Mouse (Mus musculus): Measurements from ENCODE around the gene 1500015O10Rik.

The 1500015O10Rik gene

DNA sequence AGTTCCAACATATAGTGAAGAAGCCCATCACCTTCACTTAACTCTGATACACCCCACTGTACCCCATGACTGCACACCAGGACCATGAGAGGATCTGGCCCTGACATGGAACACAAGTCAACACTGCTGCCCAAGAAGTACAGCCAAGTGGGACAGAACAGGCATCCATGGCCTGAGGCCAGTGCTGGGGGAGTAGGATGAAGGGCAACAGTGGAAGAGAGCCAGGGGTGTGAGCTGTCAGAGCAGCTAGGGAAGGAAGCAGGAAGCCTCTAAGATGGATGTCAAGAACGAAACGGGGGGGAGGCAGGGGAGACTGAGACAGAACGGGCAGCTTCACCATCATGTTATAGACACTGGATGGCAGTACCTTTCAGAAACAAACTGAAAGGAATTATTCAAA, 45.7 kb downstream of the 1500015O10Rik start:
- DNase-seq = no peak

DNA sequence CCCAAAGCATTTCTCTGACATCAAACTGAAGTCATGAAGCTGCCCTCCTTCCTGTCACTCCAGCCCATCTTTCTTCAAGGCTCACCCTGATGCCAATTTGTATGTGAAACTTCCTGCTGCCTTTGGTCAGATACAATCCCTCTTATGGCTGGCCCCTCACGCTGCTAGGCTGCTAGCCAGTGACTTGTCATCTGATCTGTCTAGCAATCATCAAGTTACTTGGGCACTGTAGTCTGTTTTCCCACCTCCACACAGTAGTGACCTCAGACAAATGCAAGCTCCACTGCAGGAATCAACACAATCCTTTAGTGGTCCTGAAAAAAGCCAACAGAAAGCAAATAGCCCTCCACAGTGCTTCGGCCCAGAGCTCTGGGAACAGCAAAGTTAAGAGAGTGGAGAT, 50.8 kb downstream of the 1500015O10Rik start:
- no peak for DNase-seq

DNA sequence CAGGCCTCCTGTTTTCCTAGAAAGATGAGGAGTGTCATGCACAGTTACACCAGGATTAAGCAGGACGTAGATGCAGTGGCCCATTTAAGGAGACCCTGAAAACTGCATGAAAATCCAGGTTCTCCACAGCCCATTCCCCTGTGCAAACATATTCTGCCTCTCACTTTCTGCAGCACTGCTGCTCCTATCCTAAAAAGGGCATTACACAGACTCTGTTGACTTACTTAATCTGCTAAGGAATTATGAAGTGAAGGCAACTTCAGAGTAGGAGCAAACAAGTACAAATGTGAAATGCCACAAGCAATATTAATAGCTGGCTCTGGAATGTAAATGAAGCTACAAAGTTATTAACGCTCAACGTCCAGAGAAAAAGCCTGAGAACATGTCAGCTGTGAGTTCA, 51.3 kb downstream of the 1500015O10Rik start:
- no peak for DNase-seq

DNA sequence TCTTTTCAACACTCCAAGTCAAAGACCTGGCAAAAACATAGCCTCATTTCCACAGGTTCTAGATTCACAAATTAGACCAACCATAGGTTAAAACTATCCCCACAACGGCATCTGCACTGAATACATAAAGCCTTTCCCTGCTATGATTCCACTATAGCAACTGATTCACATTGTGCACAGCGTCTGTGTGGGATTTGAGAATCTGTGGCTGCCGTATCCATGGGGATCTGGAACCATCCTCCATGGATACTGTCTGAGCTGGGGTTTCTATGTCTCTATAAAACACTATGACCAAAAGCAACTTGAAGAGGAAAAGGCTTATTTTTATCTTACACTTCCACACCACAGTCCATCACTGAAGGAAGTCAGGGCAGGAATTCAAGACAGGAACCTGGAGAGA, 52.3 kb downstream of the 1500015O10Rik start:
- no peak for DNase-seq

DNA sequence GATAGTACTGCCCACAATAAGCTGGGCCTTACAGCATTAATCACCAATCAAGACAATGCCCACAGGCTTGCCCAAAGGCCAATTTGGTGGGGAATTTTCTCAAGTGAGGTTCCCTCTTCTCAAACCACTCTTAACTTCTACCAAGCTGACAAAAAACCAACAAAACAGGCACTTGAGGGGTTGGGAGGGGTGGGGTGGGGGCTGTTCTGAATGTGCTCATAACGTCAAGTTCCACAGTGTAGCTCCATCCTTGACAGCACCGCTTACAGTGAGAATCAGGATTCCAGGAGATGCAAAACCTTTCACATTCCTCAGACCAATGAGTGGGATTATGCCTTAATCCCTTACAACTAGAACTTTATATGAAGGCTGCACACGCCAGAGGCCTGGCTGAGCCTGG, 52.8 kb downstream of the 1500015O10Rik start:
- DNase-seq = no peak

DNA sequence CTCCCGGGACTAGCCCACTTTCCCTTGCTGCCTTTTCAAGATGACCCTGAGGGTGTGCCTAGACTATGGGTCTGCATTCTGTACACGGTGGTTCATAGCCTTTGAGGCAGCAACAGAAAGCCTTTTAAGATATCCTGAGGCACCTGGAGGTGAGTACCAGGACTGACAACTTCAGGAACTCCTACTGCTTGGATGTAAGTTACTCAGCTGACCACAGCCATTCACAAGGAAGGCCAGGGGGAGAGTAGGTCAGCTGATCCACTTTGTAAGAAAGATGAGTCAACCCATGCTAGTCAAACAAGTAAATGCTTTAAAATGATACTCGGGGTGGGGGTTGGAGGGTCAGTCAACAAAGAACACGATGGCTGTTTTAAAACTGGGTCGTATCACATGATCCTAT, 54.9 kb downstream of the 1500015O10Rik start:
- no peak for DNase-seq

DNA sequence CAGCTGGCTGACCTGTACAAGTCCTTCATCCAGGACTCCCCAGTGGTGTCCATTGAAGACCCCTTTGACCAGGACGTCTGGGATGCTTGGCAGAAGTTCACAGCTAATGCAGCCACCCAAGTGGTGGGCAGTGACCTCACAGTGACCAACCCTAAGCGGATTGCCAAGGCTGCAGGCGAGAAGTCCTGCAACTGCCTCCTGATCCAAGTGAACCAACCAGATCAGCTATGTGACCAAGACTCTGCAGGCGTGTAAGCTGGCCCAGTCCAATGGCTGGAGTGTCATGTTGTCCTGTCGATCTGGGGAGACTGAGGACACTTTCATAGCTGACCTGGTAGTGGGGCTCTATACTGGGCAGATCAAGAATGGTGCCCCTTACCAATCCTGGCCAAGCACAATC, 56.3 kb downstream of the 1500015O10Rik start:
- no peak for DNase-seq

DNA sequence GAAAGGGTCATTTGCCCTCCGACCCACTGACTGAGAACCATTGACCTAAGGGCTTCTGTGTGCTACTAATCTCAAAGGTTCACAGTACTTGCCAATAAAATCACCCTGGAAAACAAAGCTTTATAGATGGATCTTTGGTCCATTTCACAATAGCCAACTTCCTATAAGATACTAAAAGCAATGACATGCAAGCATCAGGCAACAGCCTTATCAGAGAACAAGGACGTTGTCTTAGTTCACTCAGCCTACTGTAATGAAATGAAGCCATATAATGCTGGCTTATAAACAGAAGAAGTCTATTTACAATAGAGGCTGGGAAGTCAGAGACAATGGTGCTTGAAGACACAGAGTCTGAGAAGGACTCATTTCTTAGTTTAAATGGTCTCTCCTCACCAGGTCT, 59.4 kb downstream of the 1500015O10Rik start:
- no peak for DNase-seq

Measured in retina, postnatal 1 day (tissue).